Mouse (Mus musculus) MEL (cell line): ENCODE data around the gene H2-M2.

ENCODE experiments used
- CTCF ChIP-seq, 3 experiments: IDR thresholded peaks in 2 of 3; conservative IDR thresholded peaks in 1 of 3; 2 replicates each; pipeline ENCODE4 v1.5.1; 2011 to 2012; ENCODE audit warnings: low read length in 3 of 3, low read depth in 2 of 3, mild to moderate bottlenecking in 2 of 3, improper control_type of control experiment in 1 of 3, inconsistent platforms in 1 of 3, mixed read lengths in 1 of 3, moderate library complexity in 1 of 3; ENCODE audit not compliant: control insufficient read depth in 1 of 3, insufficient read depth in 1 of 3, poor library complexity in 1 of 3, severe bottlenecking in 1 of 3
- GATA1 ChIP-seq: IDR thresholded peaks from 2 replicates; pipeline ENCODE4 v1.6.1; 2011; ENCODE audit warnings: low read depth, low read length, improper control_type of control experiment
- MAFK ChIP-seq: IDR thresholded peaks from 2 replicates; pipeline ENCODE4 v1.6.1; 2011; ENCODE audit warnings: low read depth, mild to moderate bottlenecking, low read length, improper control_type of control experiment, borderline replicate concordance
- ZC3H11A ChIP-seq: IDR thresholded peaks from 2 replicates; pipeline ENCODE4 v1.6.1; 2012; ENCODE audit warnings: low read depth, mild to moderate bottlenecking, inconsistent platforms, low read length, improper control_type of control experiment

- no peak for TF ChIP-seq GATA1
- no peak for TF ChIP-seq ZC3H11A
- no peak for TF ChIP-seq CTCF (IDR thresholded peaks at IDR 0.05 in 2 of 3, conservative IDR thresholded peaks at IDR 0.05 in 1 of 3; ENCODE audit: control insufficient read depth in 1 of 3, insufficient read depth in 1 of 3, low read depth in 2 of 3, low read length in 3 of 3, poor library complexity in 1 of 3, severe bottlenecking in 1 of 3)
- TF ChIP-seq MAFK, result no peak
Observed at GRCm38 (mm10) chr17:37507730-37508129, 24.4 kb upstream of the H2-M2 start, which contains the start of gene Olfr111.
